Mouse (Mus musculus) kidney, adult 2 months (tissue): Measurements from ENCODE around the gene Tmem131. TPM values are rescaled to one million over a fixed set of nuclear protein-coding genes. Genes with fewer than 3 reads are reported as not detected.
A peak's percentile ranks its signal among the peaks of the same experiment; 100 is the strongest.

Source experiments
- DNase-seq: peaks from one replicate; pipeline ENCODE4 v3.0.0; 2021
- H3K27ac ChIP-seq: fragments of 200-500 bp; 2 replicates; pipeline ENCODE4 v1.5.1; 2012; ENCODE audit warnings: low read depth, low read length, control low read depth, inconsistent platforms; ENCODE audit not compliant: insufficient read depth
- H3K27me3 ChIP-seq: fragments of 200-500 bp; replicated peaks from 2 replicates; pipeline ENCODE4 v1.6.1; 2012; ENCODE audit warnings: mild to moderate bottlenecking, moderate library complexity, low read length, inconsistent platforms; ENCODE audit not compliant: control insufficient read depth, insufficient read depth
- H3K36me3 ChIP-seq: fragments of 200-500 bp; 2 replicates; pipeline ENCODE4 v1.6.1; 2012; ENCODE audit warnings: mild to moderate bottlenecking, moderate library complexity, low read length, inconsistent platforms; ENCODE audit not compliant: control insufficient read depth, insufficient read depth
- H3K4me1 ChIP-seq: fragments of 200-500 bp; 2 replicates; pipeline ENCODE4 v1.6.1; 2011; ENCODE audit warnings: low read length; ENCODE audit not compliant: control insufficient read depth, insufficient read depth
- H3K4me3 ChIP-seq: fragments of 200-500 bp; 2 replicates; pipeline ENCODE4 v1.5.1; 2011; ENCODE audit warnings: mild to moderate bottlenecking, low read depth, low read length, control low read depth; ENCODE audit not compliant: insufficient read depth
- CTCF ChIP-seq: fragments of 200-500 bp; conservative IDR thresholded peaks from 2 replicates; pipeline ENCODE4 v1.5.1; 2011; ENCODE audit warnings: low read depth, mild to moderate bottlenecking, control low read depth, low read length, moderate library complexity, mixed read lengths; ENCODE audit not compliant: insufficient read depth, insufficient read length
- POLR2A ChIP-seq: fragments of 200-500 bp; IDR thresholded peaks from one replicate; pipeline ENCODE4 v1.6.1; 2011; ENCODE audit warnings: low read depth, low read length, control low read depth
- WGBS: fragments of 180-500 bp; shearing (Covaris S2); methylation state at CpG from one replicate; pipeline ENCODE4 v1.1.7; 2018; 5-methylcytosine and 5-hydroxymethylcytosine counted together
- polyA plus RNA-seq: library from polyadenylated mRNA; depleted of rRNA; stranded (reverse); fragments of >200 nt; gene quantifications from 2 replicates; pipeline ENCODE4 v1.2.3, GENCODE M21; 2012

The Tmem131 gene
- polyA plus RNA-seq, 1 experiment: 18.9 TPM

DNA sequence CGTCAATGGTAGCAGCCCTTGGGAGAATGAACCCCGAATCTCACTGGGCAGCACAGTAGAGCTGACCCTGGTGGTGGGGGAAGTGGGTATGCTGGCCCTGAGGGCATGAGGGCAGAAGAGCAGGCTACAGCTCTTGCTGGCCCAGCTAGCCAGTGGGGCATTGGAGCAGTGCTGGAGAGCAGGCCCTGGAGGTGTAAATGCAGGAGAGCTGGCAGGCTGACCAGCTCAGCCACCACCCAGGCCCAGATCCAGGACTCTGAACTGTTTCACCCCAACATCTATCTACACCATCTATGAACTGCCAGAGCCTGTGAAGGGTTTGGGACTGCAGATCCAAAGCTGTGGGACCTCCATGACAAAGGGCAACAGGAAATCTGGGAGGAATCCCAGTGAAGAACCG lies 38.2 kb downstream of the Tmem131 start:
- Histone ChIP-seq H3K27me3 (no peaks in the 10 kb centered on the region), H3K4me1 (peaks cover 4% of the 10 kb centered on the region), H3K4me3 (no peak overlapping the region), H3K36me3 (no peaks in the 10 kb centered on the region), H3K27ac (no peak overlapping the region)
- WGBS: 61% methylated on average over 3 of the region's 3 CpGs
- DNase-seq: peak; percentile 40
- no peak for TF ChIP-seq POLR2A
- TF ChIP-seq CTCF: no peak

DNA sequence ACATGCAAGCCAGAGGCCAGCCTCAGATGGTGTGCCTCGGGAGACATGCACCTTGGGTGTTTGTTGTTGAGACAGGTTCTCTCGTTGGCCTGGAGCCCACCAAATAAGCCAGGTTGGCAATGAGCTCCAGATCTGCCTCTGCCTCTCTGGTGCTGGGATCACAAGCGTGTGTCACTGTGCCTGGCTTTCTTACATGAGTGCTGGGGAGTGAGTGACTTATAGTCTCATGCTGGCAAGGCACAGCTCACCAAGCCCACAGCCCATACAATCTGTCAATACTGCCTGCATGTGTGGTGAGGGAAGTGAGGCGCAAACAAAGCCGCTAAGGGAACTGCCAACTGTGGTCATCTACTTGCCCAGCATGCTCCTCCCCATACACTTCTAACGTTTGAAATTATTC lies 39.0 kb downstream of the Tmem131 start:
- Histone ChIP-seq H3K4me1 (peaks cover 10% of the 10 kb centered on the region), H3K27ac (no peak overlapping the region), H3K36me3 (no peaks in the 10 kb centered on the region), H3K4me3 (no peak overlapping the region), H3K27me3 (no peaks in the 10 kb centered on the region)
- WGBS: 57% methylated on average over 6 of the region's 6 CpGs
- DNase-seq: no peak
- no peak for TF ChIP-seq POLR2A
- no peak for TF ChIP-seq CTCF

DNA sequence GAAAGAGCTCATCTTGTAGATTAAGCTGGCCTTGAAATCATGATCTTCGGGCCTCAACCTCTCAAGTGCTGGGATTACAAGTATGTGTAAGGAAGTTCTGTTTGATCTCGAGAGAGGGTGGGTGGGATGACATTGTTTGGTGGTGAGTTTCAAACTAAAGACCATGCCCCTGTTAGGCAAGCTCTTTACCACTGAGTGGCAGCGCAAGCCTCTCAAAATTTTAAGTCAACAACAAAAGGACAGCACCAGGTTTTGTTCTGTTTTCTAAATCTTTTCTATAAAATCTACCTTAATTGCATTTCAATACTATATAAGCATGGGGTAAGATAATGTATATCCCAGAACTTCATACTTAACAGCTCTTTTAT lies 39.4 kb downstream of the Tmem131 start:
- no peak overlapping the region for H3K4me3 ChIP-seq
- 58% methylated on average over 3 of the region's 3 CpGs for WGBS
- DNase-seq: no peak
- no peak overlapping the region for H3K27ac ChIP-seq
- H3K36me3 ChIP-seq: no peaks in the 10 kb centered on the region
- peaks cover 10% of the 10 kb centered on the region for H3K4me1 ChIP-seq
- TF ChIP-seq POLR2A: no peak
- TF ChIP-seq CTCF: peak; percentile 32; the same call in 1 of the 2 replicates
- no peaks in the 10 kb centered on the region for H3K27me3 ChIP-seq

DNA sequence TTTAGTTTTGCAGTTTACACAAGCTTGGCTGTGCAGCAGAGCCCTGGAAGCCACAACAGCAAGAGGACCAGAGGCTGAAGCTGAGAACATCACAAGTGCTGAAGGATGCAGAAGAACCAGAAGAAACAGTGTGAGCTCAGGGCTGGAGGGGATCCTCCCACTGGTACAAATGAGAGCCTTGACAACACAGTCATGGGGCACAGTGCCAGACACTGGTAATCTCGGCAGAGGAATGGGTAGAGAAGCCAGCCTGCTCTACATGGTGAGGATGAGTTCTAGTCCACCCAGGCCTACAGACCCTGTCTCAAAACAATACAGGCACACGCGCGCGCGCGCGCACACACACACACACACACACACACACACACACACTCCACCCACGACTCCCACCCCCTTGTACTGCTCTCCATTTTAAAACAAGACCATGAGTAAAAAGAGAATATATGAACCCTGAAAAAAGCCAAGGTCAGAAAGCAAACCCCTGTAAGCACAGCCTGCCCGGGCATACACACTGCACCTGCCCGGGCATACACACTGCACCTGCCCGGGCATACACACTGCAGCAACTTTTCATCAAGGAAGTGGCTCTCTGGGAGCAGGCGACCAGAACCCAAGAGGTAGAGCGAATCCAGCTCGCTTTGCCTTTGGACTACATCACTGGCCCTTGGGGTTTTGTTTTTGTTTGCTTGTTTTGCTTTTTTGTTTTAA lies 39.9 kb downstream of the Tmem131 start:
- no peaks in the 10 kb centered on the region for H3K27me3 ChIP-seq
- H3K4me3 ChIP-seq: no peak overlapping the region

DNA sequence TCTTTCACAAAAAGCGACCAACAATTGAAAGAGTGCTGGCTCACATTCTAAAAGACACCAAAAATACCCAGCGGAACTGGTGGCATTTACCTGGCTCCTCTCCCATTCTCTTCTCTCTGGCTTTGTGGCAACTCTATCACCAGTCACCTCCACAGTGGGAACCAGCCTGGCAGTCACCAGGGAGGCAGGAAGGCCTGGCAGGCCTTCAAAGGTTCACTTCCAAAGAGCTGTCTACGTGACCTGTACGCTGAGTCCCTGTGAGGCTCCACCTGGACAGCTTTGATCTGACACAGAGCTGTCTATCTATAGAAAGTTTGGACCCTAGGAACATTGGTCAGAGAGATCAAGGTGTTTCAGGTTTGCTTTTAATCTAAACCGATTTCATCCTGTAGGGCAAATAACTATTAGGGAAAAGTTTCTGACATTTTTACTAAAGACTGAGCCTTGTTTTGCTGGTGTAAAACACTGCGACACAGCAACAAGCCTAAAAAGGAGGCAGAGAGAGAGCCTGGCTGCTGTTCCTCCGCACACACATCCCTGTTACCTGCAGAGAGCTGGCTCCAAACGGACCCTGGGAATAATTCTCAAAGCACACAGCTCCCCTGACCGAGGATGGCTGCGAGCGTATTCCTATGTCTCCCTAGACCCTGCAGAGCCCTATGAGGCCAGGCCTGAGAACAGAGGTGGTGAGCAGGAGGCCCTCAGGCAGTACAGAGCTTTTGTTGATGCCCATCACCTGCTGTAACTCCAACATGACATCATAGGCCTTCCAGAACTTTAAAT lies 40.7 kb downstream of the Tmem131 start:
- no peak for TF ChIP-seq POLR2A
- no peak for TF ChIP-seq CTCF
- Histone ChIP-seq H3K36me3 (no peaks in the 10 kb centered on the region), H3K27me3 (no peaks in the 10 kb centered on the region), H3K4me3 (no peak overlapping the region), H3K27ac (no peak overlapping the region), H3K4me1 (peaks cover 15% of the 10 kb centered on the region)
- WGBS: 78% methylated on average over 11 of the region's 11 CpGs
- DNase-seq: no peak

More for the DNA sequence above, 39.9 kb downstream of the Tmem131 start:
- WGBS: 85% methylated on average over 15 of the region's 15 CpGs
- TF ChIP-seq POLR2A (no peak), CTCF (no peak)
- no peak overlapping the region for H3K27ac ChIP-seq
- H3K4me1 ChIP-seq: peaks cover 10% of the 10 kb centered on the region
- DNase-seq: no peak
- H3K36me3 ChIP-seq: no peaks in the 10 kb centered on the region

DNA sequence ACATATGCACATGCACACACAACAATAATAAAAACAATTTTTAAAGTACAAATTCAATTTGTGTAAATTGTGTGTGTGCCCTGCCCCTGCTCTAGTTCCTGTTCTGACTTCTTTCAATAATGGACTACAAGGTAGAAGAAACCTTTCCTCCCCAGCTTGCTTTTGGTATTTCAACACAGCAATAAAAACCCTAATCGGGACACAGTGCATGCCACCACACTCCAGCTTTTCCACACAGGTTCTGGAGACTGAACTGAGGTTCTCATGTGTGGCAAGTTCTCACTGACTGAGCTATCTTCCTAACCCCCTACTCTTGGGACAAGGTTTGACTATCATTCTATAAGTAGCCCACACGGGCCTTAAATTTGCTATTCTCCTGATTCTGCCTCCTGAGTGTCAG lies 43.8 kb downstream of the Tmem131 start:
- no peak overlapping the region for H3K4me3 ChIP-seq
- WGBS: 68% methylated on average over 2 of the region's 2 CpGs

DNA sequence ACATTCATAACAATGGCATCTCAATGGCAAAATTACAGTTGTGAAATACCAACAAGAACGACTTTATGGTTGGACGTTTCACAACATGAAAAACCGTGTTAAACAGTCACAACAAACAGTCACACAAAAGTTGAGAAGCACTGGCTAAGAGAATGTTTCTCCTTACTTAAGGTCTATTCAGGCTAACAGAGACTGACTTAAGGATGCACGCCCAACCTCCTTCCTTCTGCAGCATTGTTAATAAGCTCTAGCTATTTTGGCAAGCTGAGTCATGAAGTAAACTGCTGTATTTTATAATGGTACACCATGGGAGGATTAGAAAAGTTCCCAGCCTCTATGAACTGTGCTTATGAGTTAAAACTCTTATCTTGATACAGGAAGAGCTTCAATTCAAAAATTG lies 47.0 kb downstream of the Tmem131 start:
- DNase-seq: no peak
- Histone ChIP-seq H3K27ac (no peak overlapping the region), H3K4me3 (no peak overlapping the region), H3K36me3 (no peaks in the 10 kb centered on the region), H3K4me1 (peaks cover 24% of the 10 kb centered on the region), H3K27me3 (no peaks in the 10 kb centered on the region)
- WGBS: 84% methylated on average over 4 of the region's 4 CpGs
- TF ChIP-seq CTCF: no peak
- no peak for TF ChIP-seq POLR2A

More for the DNA sequence above, 43.8 kb downstream of the Tmem131 start:
- TF ChIP-seq CTCF (no peak), POLR2A (no peak)
- Histone ChIP-seq H3K27ac (no peak overlapping the region), H3K27me3 (no peaks in the 10 kb centered on the region), H3K4me1 (peaks cover 20% of the 10 kb centered on the region), H3K36me3 (no peaks in the 10 kb centered on the region)
- no peak for DNase-seq
